Mouse (Mus musculus) hindbrain, postnatal 0 days (tissue): Measurements from ENCODE around the gene Ap1m1. TPM values are rescaled to one million over a fixed set of nuclear protein-coding genes. Genes with fewer than 3 reads are reported as not detected.

Experiments used
- ATAC-seq: fragments of 200-750 bp; cut with Nextera tagmentation; 2 replicates; pipeline ENCODE4 v1.8.0; 2017; ENCODE audit warnings: mild to moderate bottlenecking, moderate TSS enrichment, moderate library complexity
- DNase-seq: peaks from one replicate; pipeline ENCODE4 v3.0.0-alpha.2; 2015; ENCODE audit warnings: low spot score
- H3K27ac ChIP-seq: fragments of 300-500 bp; sonication (generic); 2 replicates; pipeline ENCODE4 v1.5.1; 2014; ENCODE audit warnings: mild to moderate bottlenecking
- H3K27me3 ChIP-seq: fragments of 300-500 bp; sonication (generic); 2 replicates; pipeline ENCODE4 v1.6.1; 2014; ENCODE audit warnings: low read length, mixed read lengths; ENCODE audit not compliant: insufficient read depth
- H3K36me3 ChIP-seq: fragments of 300-500 bp; sonication (generic); 2 replicates; pipeline ENCODE4 v1.6.1; 2014; ENCODE audit warnings: low read length, mixed read lengths; ENCODE audit not compliant: insufficient read depth
- H3K4me1 ChIP-seq: fragments of 300-500 bp; sonication (generic); 2 replicates; pipeline ENCODE4 v1.6.1; 2014; ENCODE audit warnings: antibody characterized with exemption, low read length, mixed read lengths; ENCODE audit not compliant: insufficient read depth
- H3K4me2 ChIP-seq: fragments of 300-500 bp; sonication (generic); 2 replicates; pipeline ENCODE4 v1.6.1; 2014; ENCODE audit warnings: low read depth, mild to moderate bottlenecking, low read length, moderate library complexity, mixed read lengths
- H3K4me3 ChIP-seq: fragments of 300-500 bp; sonication (generic); 2 replicates; pipeline ENCODE4 v1.5.1; 2014; ENCODE audit warnings: low read length
- H3K9ac ChIP-seq: fragments of 300-500 bp; sonication (generic); replicated peaks from 2 replicates; pipeline ENCODE4 v1.6.1; 2014; ENCODE audit warnings: mild to moderate bottlenecking, low read length, moderate library complexity, mixed read lengths
- H3K9me3 ChIP-seq: fragments of 300-500 bp; sonication (generic); 2 replicates; pipeline ENCODE4 v1.6.1; 2016; ENCODE audit warnings: low read length, mixed read lengths
- CTCF ChIP-seq: IDR thresholded peaks from 2 replicates; pipeline ENCODE4 v1.5.1; 2016; ENCODE audit warnings: antibody characterized with exemption, control low read depth, low read depth
- WGBS: fragments of 180-500 bp; shearing (Covaris S2); extraction: QIAGEN DNeasy Blood & Tissue Kit; methylation state at CpG from one replicate; pipeline ENCODE4 v1.1.7; 2014; 5-methylcytosine and 5-hydroxymethylcytosine counted together
- polyA plus RNA-seq: library from polyadenylated mRNA; unstranded; fragments of >200 nt; fragmentation: Nextera tagmentation; extraction: Ambion mirVana; gene quantifications from 2 replicates; pipeline ENCODE4 v1.2.1, GENCODE M21; 2015
- total RNA-seq: library from RNA; depleted of rRNA; stranded (reverse); fragments of >200 nt; gene quantifications from 2 replicates; pipeline ENCODE4 v1.2.3, GENCODE M21; 2014

The Ap1m1 gene
- total and polyA plus RNA-seq, 2 experiments from 2014 or later, result 81.3 to 216 TPM

GRCm38 (mm10) chr8:72262756-72263155 is 22.9 kb downstream of the Ap1m1 start:
- Histone ChIP-seq H3K4me3 (no peak overlapping the region), H3K9ac (no peak overlapping the region), H3K36me3 (no peaks in the 10 kb centered on the region), H3K4me2 (no peak overlapping the region), H3K9me3 (no peaks in the 10 kb centered on the region), H3K27ac (no peak overlapping the region), H3K4me1 (no peaks in the 10 kb centered on the region), H3K27me3 (no peaks in the 10 kb centered on the region)
- TF ChIP-seq CTCF, result no peak
- ATAC-seq (no peak), DNase-seq (no peak)
- 92% methylated on average over 2 of the region's 2 CpGs for WGBS

DNA sequence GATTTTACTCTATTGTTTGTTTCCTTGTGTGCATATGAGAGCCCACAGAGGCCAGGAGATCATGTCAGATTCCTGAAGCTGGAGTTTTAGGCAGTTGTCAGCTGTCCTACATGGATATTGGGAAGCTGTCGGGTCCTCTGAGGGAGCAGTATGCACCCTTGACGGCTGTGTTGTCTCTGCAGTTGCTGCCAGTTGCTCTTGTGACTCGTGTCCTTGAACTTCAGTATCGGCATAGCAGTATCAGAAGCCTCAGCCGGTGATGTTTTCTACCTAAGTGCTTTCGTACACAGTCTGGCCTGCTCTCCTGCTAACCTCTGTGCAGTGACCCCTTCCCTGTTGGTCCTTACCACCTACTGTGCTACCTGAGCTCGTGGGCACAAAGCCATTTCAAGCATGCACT is 23.6 kb downstream of the Ap1m1 start:
- ATAC-seq, result no peak
- Histone ChIP-seq H3K27me3 (no peaks in the 10 kb centered on the region), H3K27ac (no peak overlapping the region), H3K4me3 (no peak overlapping the region), H3K4me2 (no peak overlapping the region), H3K4me1 (no peaks in the 10 kb centered on the region), H3K9ac (no peak overlapping the region), H3K9me3 (no peaks in the 10 kb centered on the region), H3K36me3 (no peaks in the 10 kb centered on the region)
- no peak for TF ChIP-seq CTCF
- no peak for DNase-seq
- WGBS, result 72% methylated on average over 7 of the region's 7 CpGs

GRCm38 (mm10) chr8:72265342-72265741 is 25.5 kb downstream of the Ap1m1 start:
- Histone ChIP-seq H3K9ac (no peak overlapping the region), H3K9me3 (no peaks in the 10 kb centered on the region), H3K36me3 (no peaks in the 10 kb centered on the region), H3K27ac (no peak overlapping the region), H3K4me1 (no peaks in the 10 kb centered on the region), H3K27me3 (no peaks in the 10 kb centered on the region), H3K4me2 (no peak overlapping the region), H3K4me3 (no peak overlapping the region)
- no peak for DNase-seq
- ATAC-seq, result no peak
- WGBS, result 51% methylated on average over 6 of the region's 7 CpGs
- TF ChIP-seq CTCF, result no peak

GRCm38 (mm10) chr8:72266671-72267070 is 26.9 kb downstream of the Ap1m1 start:
- Histone ChIP-seq H3K9ac (no peak overlapping the region), H3K36me3 (no peaks in the 10 kb centered on the region), H3K9me3 (no peaks in the 10 kb centered on the region), H3K27ac (no peak overlapping the region), H3K4me3 (no peak overlapping the region), H3K4me2 (no peak overlapping the region), H3K4me1 (no peaks in the 10 kb centered on the region), H3K27me3 (no peaks in the 10 kb centered on the region)
- no peak for DNase-seq
- TF ChIP-seq CTCF, result no peak
- ATAC-seq, result no peak

DNA sequence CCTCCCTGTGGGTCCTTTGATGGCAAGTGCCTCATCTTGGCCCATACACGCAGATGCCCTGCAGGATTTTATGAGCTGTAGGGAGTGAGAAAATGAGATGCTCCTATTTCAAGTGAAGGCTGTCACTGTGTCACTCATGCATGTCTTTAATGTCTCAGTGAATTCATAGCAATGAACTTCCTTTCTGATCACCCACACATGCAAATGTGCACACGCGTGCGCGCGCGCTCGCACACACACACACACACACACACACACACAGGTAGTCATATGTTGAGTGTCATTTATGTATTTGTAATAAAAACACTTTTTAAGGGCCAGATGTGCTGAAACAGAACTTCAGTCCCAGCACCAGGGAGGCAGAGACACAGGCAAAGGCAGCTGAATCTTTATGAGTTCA is 27.3 kb downstream of the Ap1m1 start:
- Histone ChIP-seq H3K27ac (no peak overlapping the region), H3K9me3 (no peaks in the 10 kb centered on the region), H3K4me1 (no peaks in the 10 kb centered on the region), H3K9ac (no peak overlapping the region), H3K4me3 (no peak overlapping the region), H3K27me3 (no peaks in the 10 kb centered on the region), H3K36me3 (no peaks in the 10 kb centered on the region), H3K4me2 (no peak overlapping the region)
- WGBS, result 96% methylated on average over 8 of the region's 8 CpGs
- DNase-seq, result no peak
- TF ChIP-seq CTCF, result no peak
- no peak for ATAC-seq

- 82% methylated on average over 15 of the region's 15 CpGs for WGBS
- Histone ChIP-seq H3K4me1 (no peaks in the 10 kb centered on the region), H3K9me3 (no peaks in the 10 kb centered on the region), H3K4me3 (no peak overlapping the region), H3K9ac (no peak overlapping the region), H3K27ac (peak overlapping the region; percentile 41; the same call in 1 of the 2 replicates), H3K4me2 (no peak overlapping the region), H3K36me3 (no peaks in the 10 kb centered on the region), H3K27me3 (no peaks in the 10 kb centered on the region)
- DNase-seq (no peak), ATAC-seq (no peak; the same call in 1 of the 2 replicates)
- TF ChIP-seq CTCF, result no peak
Observed at GRCm38 (mm10) chr8:72268356-72268755, 28.5 kb downstream of the Ap1m1 start.

- no peaks in the 10 kb centered on the region for H3K27me3 ChIP-seq
- no peak for ATAC-seq
- DNase-seq, result no peak
- no peak overlapping the region for H3K9ac ChIP-seq
- H3K4me3 ChIP-seq, result no peak overlapping the region
- WGBS, result 86% methylated on average over 12 of the region's 12 CpGs
- TF ChIP-seq CTCF, result no peak
- H3K9me3 ChIP-seq, result no peaks in the 10 kb centered on the region
- no peak overlapping the region for H3K4me2 ChIP-seq
- no peaks in the 10 kb centered on the region for H3K4me1 ChIP-seq
- H3K36me3 ChIP-seq, result no peaks in the 10 kb centered on the region
- H3K27ac ChIP-seq, result no peak overlapping the region
Observed at GRCm38 (mm10) chr8:72270606-72271005, 30.8 kb downstream of the Ap1m1 start.
